12 mouse cellular contexts compared by ENCODE assay signal in genomic region chr6:89034455-89034854, GRCm38 (mm10).
DNase-seq lines count a peak whose midpoint lies in the region; ATAC-seq and TF ChIP-seq lines count a peak whose summit lies in the region.
"Had no signal": no experiment of that assay in that cellular context is flagged by ENCODE, and none has a peak within 500 bp of the region (broad histone marks: within the 10 kb centered on the region; RNA-seq: fewer than 3 reads in every experiment).

No protein-coding gene starts in this region.

- WGBS in hindbrain, embryonic 14.5 days, result 58% methylated on average over 3 of the region's 3 CpGs
- WGBS in hindbrain, embryonic 16.5 days, result 38% methylated on average over 3 of the region's 3 CpGs
- 35% methylated on average over 3 of the region's 3 CpGs for WGBS in lung, adult 2 months
- WGBS in midbrain, embryonic 16.5 days, result 44% methylated on average over 3 of the region's 3 CpGs

- H3K27ac ChIP-seq in hindbrain, embryonic 14.5 days, result peak overlapping the region; percentile 83
- H3K27ac ChIP-seq in hindbrain, embryonic 16.5 days (ENCODE audit: low read depth, low read length), result no peak overlapping the region; the same call in 1 of the 2 replicates
- peak overlapping the region; percentile 94 for H3K27ac ChIP-seq in midbrain, embryonic 16.5 days (ENCODE audit: low read length)
- H3K27ac ChIP-seq: intestine, embryonic 15.5 days; stomach, postnatal 0 days had no signal

- ATAC-seq in hindbrain, embryonic 14.5 days (ENCODE audit: low FRiP score), result no peak
- ATAC-seq in hindbrain, embryonic 16.5 days, result no peak
- no peak for ATAC-seq in midbrain, embryonic 16.5 days
- ATAC-seq: intestine, embryonic 15.5 days had no signal

- H3K4me2 ChIP-seq in hindbrain, embryonic 14.5 days (replicated peaks), result no peak overlapping the region
- no peak overlapping the region for H3K4me2 ChIP-seq in hindbrain, embryonic 16.5 days (ENCODE audit: low read length)
- no peak overlapping the region for H3K4me2 ChIP-seq in midbrain, embryonic 16.5 days (ENCODE audit: low read length)
- H3K4me2 ChIP-seq: intestine, embryonic 15.5 days had no signal

- no peaks in the 10 kb centered on the region for H3K36me3 ChIP-seq in hindbrain, embryonic 14.5 days (replicated peaks; ENCODE audit: control insufficient read depth, insufficient read depth)
- no peaks in the 10 kb centered on the region for H3K36me3 ChIP-seq in hindbrain, embryonic 16.5 days (ENCODE audit: control insufficient read depth, insufficient read depth, low read length)
- H3K36me3 ChIP-seq in midbrain, embryonic 16.5 days (ENCODE audit: control insufficient read depth, insufficient read depth, low read length), result no peaks in the 10 kb centered on the region
- H3K36me3 ChIP-seq: intestine, embryonic 15.5 days had no signal

- no peak; the same call in 1 of the 2 replicates for TF ChIP-seq POLR2A in lung, adult 2 months (IDR thresholded peaks at IDR 0.05; ENCODE audit: borderline replicate concordance, extremely low read depth, low read depth, low read length)

- DNase-seq in hindbrain, embryonic 14.5 days (ENCODE audit: low spot score), result no peak
- DNase-seq in lung, adult 2 months, result peak; percentile 26
- DNase-seq in lung, postnatal 14 days, result no peak
- DNase-seq in lung, postnatal 25 days (ENCODE audit: low spot score), result peak; percentile 50
- no peak for DNase-seq in liver
- DNase-seq in B cell, adult 2 months, result no peak
- DNase-seq: cerebellum, adult 9-10 months; thymus, postnatal 36 days had no signal

- no peaks in the 10 kb centered on the region for H3K9me3 ChIP-seq in hindbrain, embryonic 14.5 days (ENCODE audit: control insufficient read depth, low read length)
- no peaks in the 10 kb centered on the region for H3K9me3 ChIP-seq in hindbrain, embryonic 16.5 days (ENCODE audit: control insufficient read depth, low read length)
- H3K9me3 ChIP-seq in midbrain, embryonic 16.5 days (replicated peaks; ENCODE audit: control insufficient read depth, low read length, poor library complexity, severe bottlenecking), result no peaks in the 10 kb centered on the region
- H3K9me3 ChIP-seq: intestine, embryonic 15.5 days had no signal

- H3K27me3 ChIP-seq in hindbrain, embryonic 14.5 days (ENCODE audit: control insufficient read depth, insufficient read depth, low read length), result peaks cover 6% of the 10 kb centered on the region; the same call in 1 of the 2 replicates
- no peaks in the 10 kb centered on the region for H3K27me3 ChIP-seq in hindbrain, embryonic 16.5 days (replicated peaks; ENCODE audit: control insufficient read depth, insufficient read depth, low read length)
- no peaks in the 10 kb centered on the region for H3K27me3 ChIP-seq in midbrain, embryonic 16.5 days (ENCODE audit: control insufficient read depth, insufficient read depth, low read depth, low read length)
- H3K27me3 ChIP-seq: intestine, embryonic 15.5 days had no signal

- no peak overlapping the region for H3K4me3 ChIP-seq in hindbrain, embryonic 14.5 days (replicated peaks; ENCODE audit: low read length)
- no peak overlapping the region for H3K4me3 ChIP-seq in hindbrain, embryonic 16.5 days (ENCODE audit: low read length)
- H3K4me3 ChIP-seq in lung, adult 2 months (replicated peaks; ENCODE audit: extremely low read depth, low read depth, low read length), result no peak overlapping the region
- H3K4me3 ChIP-seq in midbrain, embryonic 16.5 days (ENCODE audit: low read depth, low read length), result no peak overlapping the region
- H3K4me3 ChIP-seq: intestine, embryonic 15.5 days had no signal

- peaks cover 22% of the 10 kb centered on the region for H3K4me1 ChIP-seq in hindbrain, embryonic 14.5 days (replicated peaks; ENCODE audit: control insufficient read depth, insufficient read depth, low read length)
- peaks cover 18% of the 10 kb centered on the region for H3K4me1 ChIP-seq in hindbrain, embryonic 16.5 days (ENCODE audit: control insufficient read depth, insufficient read depth, low read depth, low read length)
- H3K4me1 ChIP-seq in lung, adult 2 months (ENCODE audit: control insufficient read depth, insufficient read depth, low read length), result peaks cover 33% of the 10 kb centered on the region
- peaks cover 30% of the 10 kb centered on the region for H3K4me1 ChIP-seq in midbrain, embryonic 16.5 days (ENCODE audit: control insufficient read depth, insufficient read depth, low read length)

- no peak for TF ChIP-seq CTCF in lung, adult 2 months (IDR thresholded peaks at IDR 0.05; ENCODE audit: insufficient read depth, low read length)

- no peak overlapping the region for H3K9ac ChIP-seq in hindbrain, embryonic 14.5 days
- H3K9ac ChIP-seq in hindbrain, embryonic 16.5 days (ENCODE audit: low read depth, low read length), result no peak overlapping the region
- H3K9ac ChIP-seq in midbrain, embryonic 16.5 days (ENCODE audit: low read depth, low read length), result peak overlapping the region; percentile 44; the same call in 1 of the 2 replicates
- H3K9ac ChIP-seq: intestine, embryonic 15.5 days had no signal

Comparison
In these comparisons a context has a peak if more than half of its experiments do, and no peak if none do; other contexts are left out.
1. DNase-seq: peak in lung, adult 2 months (single experiment) and lung, postnatal 25 days (single experiment); none in hindbrain, embryonic 14.5 days (single experiment), lung, postnatal 14 days (single experiment), liver (single experiment) and B cell, adult 2 months (0 of 2).